Mouse (Mus musculus) MEL (cell line): ENCODE results near the gene Rcn1. TPM values are rescaled to one million over a fixed set of nuclear protein-coding genes. Genes with fewer than 3 reads are reported as not detected.

ENCODE experiments used
- DNase-seq: peaks from one replicate; pipeline ENCODE4 v3.0.0; 2011; ENCODE audit warnings: low read depth, low spot score
- H3K27ac ChIP-seq: 2 replicates; pipeline ENCODE4 v1.5.1; 2012; ENCODE audit warnings: low read depth, mild to moderate bottlenecking, control low read depth, low read length, moderate library complexity; ENCODE audit not compliant: control insufficient read depth
- H3K27me3 ChIP-seq, 2 experiments: fragments of 150-350 bp in 1 of 2; sonication (generic) in 1 of 2; 2 replicates each; pipeline ENCODE4 v1.6.1; 2012; ENCODE audit warnings: low read length in 2 of 2, mild to moderate bottlenecking in 2 of 2, improper control_type of control experiment in 1 of 2, moderate library complexity in 1 of 2; ENCODE audit not compliant: insufficient read depth in 2 of 2, control insufficient read depth in 1 of 2
- H3K36me3 ChIP-seq, 2 experiments: 2 replicates each; pipeline ENCODE4 v1.6.1; 2012 to 2014; ENCODE audit warnings: low read length in 2 of 2, improper control_type of control experiment in 1 of 2, inconsistent platforms in 1 of 2, mild to moderate bottlenecking in 1 of 2; ENCODE audit not compliant: insufficient read depth in 2 of 2, control insufficient read depth in 1 of 2
- H3K4me1 ChIP-seq, 2 experiments: fragments of 150-350 bp in 1 of 2; sonication (generic) in 1 of 2; 2 replicates each; pipeline ENCODE4 v1.6.1; 2012; ENCODE audit warnings: low read length in 2 of 2, improper control_type of control experiment in 1 of 2, mild to moderate bottlenecking in 1 of 2; ENCODE audit not compliant: insufficient read depth in 2 of 2, control insufficient read depth in 1 of 2
- H3K4me3 ChIP-seq, 2 experiments: fragments of 150-350 bp in 1 of 2; sonication (generic) in 1 of 2; 2 replicates each; pipeline ENCODE4 v1.5.1; 2012; ENCODE audit warnings: low read depth in 2 of 2, low read length in 2 of 2, mild to moderate bottlenecking in 2 of 2, moderate library complexity in 2 of 2, control low read depth in 1 of 2, improper control_type of control experiment in 1 of 2; ENCODE audit not compliant: control insufficient read depth in 1 of 2, insufficient read depth in 1 of 2
- H3K79me2 ChIP-seq: 2 replicates; pipeline ENCODE4 v1.6.1; 2012; ENCODE audit warnings: mild to moderate bottlenecking, low read length, moderate library complexity; ENCODE audit not compliant: control insufficient read depth, poor library complexity, insufficient read depth
- H3K9ac ChIP-seq: 2 replicates; pipeline ENCODE4 v1.6.1; 2012; ENCODE audit warnings: low read depth, mild to moderate bottlenecking, control low read depth, low read length, moderate library complexity; ENCODE audit not compliant: control insufficient read depth, poor library complexity, severe bottlenecking
- H3K9me3 ChIP-seq: fragments of 150-350 bp; sonication (generic); replicated peaks from 2 replicates; pipeline ENCODE4 v1.6.1; 2012; ENCODE audit warnings: mild to moderate bottlenecking, low read length, improper control_type of control experiment, moderate library complexity; ENCODE audit not compliant: insufficient read depth
- CHD2 ChIP-seq: IDR thresholded peaks from 2 replicates; pipeline ENCODE4 v1.6.1; 2011; ENCODE audit warnings: low read length, improper control_type of control experiment
- CTCF ChIP-seq, 3 experiments: IDR thresholded peaks in 2 of 3; conservative IDR thresholded peaks in 1 of 3; 2 replicates each; pipeline ENCODE4 v1.5.1; 2011 to 2012; ENCODE audit warnings: low read length in 3 of 3, low read depth in 2 of 3, mild to moderate bottlenecking in 2 of 3, improper control_type of control experiment in 1 of 3, inconsistent platforms in 1 of 3, mixed read lengths in 1 of 3, moderate library complexity in 1 of 3; ENCODE audit not compliant: control insufficient read depth in 1 of 3, insufficient read depth in 1 of 3, poor library complexity in 1 of 3, severe bottlenecking in 1 of 3
- ETS1 ChIP-seq: IDR thresholded peaks from 2 replicates; pipeline ENCODE4 v1.6.1; 2012; ENCODE audit warnings: low read depth, mild to moderate bottlenecking, inconsistent platforms, low read length, improper control_type of control experiment, moderate library complexity
- GABPA ChIP-seq: IDR thresholded peaks from 2 replicates; pipeline ENCODE4 v1.6.1; 2012; ENCODE audit warnings: low read depth, mild to moderate bottlenecking, inconsistent platforms, low read length, improper control_type of control experiment, moderate library complexity
- KAT2A ChIP-seq: conservative IDR thresholded peaks from 2 replicates; pipeline ENCODE4 v1.6.1; 2012; ENCODE audit warnings: low read depth, low read length, improper control_type of control experiment, inconsistent platforms
- MAX ChIP-seq: IDR thresholded peaks from 2 replicates; pipeline ENCODE4 v1.6.1; 2011; ENCODE audit warnings: low read length, improper control_type of control experiment
- MEF2A ChIP-seq: IDR thresholded peaks from 2 replicates; pipeline ENCODE4 v1.6.1; 2014; ENCODE audit warnings: low read depth, mild to moderate bottlenecking, inconsistent platforms, low read length, improper control_type of control experiment; ENCODE audit not compliant: poor library complexity, insufficient replicate concordance, severe bottlenecking; ENCODE audit errors: extremely low read depth
- MYB ChIP-seq: IDR thresholded peaks from 2 replicates; pipeline ENCODE4 v1.6.1; 2011; ENCODE audit warnings: mild to moderate bottlenecking, low read depth, low read length, improper control_type of control experiment
- MYC ChIP-seq: IDR thresholded peaks from 2 replicates; pipeline ENCODE4 v1.6.1; 2011; ENCODE audit warnings: low read depth, mild to moderate bottlenecking, low read length, improper control_type of control experiment, moderate library complexity
- NELFE ChIP-seq: IDR thresholded peaks from 2 replicates; pipeline ENCODE4 v1.6.1; 2011; ENCODE audit warnings: low read depth, low read length, improper control_type of control experiment
- POLR2A ChIP-seq, 2 experiments: IDR thresholded peaks; 2 replicates each; pipeline ENCODE4 v1.6.1; 2011 to 2012; ENCODE audit warnings: low read length in 2 of 2, mild to moderate bottlenecking in 2 of 2, control low read depth in 1 of 2, improper control_type of control experiment in 1 of 2, low read depth in 1 of 2, moderate library complexity in 1 of 2; ENCODE audit not compliant: control insufficient read depth in 1 of 2, insufficient read depth in 1 of 2, poor library complexity in 1 of 2
- RAD21 ChIP-seq: IDR thresholded peaks from 2 replicates; pipeline ENCODE4 v1.6.1; 2011; ENCODE audit warnings: mild to moderate bottlenecking, low read depth, low read length, improper control_type of control experiment
- SMC3 ChIP-seq: IDR thresholded peaks from 2 replicates; pipeline ENCODE4 v1.6.1; 2011; ENCODE audit warnings: low read depth, low read length, improper control_type of control experiment
- TBP ChIP-seq: IDR thresholded peaks from 2 replicates; pipeline ENCODE4 v1.8.0; 2011; ENCODE audit warnings: low read depth, low read length, improper control_type of control experiment
- UBTF ChIP-seq: IDR thresholded peaks from 2 replicates; pipeline ENCODE4 v1.6.1; 2012; ENCODE audit warnings: low read depth, mild to moderate bottlenecking, inconsistent platforms, low read length, improper control_type of control experiment, moderate library complexity, borderline replicate concordance; ENCODE audit not compliant: insufficient read depth
- USF1 ChIP-seq: IDR thresholded peaks from 2 replicates; pipeline ENCODE4 v1.6.1; 2014; ENCODE audit warnings: low read depth, mild to moderate bottlenecking, inconsistent platforms, low read length, improper control_type of control experiment, moderate library complexity
- USF2 ChIP-seq, 2 experiments: IDR thresholded peaks; 2 replicates each; pipeline ENCODE4 v1.6.1; 2011 to 2012; ENCODE audit warnings: improper control_type of control experiment in 2 of 2, low read length in 2 of 2, borderline replicate concordance in 1 of 2, inconsistent platforms in 1 of 2, low read depth in 1 of 2, mild to moderate bottlenecking in 1 of 2; ENCODE audit not compliant: insufficient read depth in 1 of 2
- ZC3H11A ChIP-seq: IDR thresholded peaks from 2 replicates; pipeline ENCODE4 v1.6.1; 2012; ENCODE audit warnings: low read depth, mild to moderate bottlenecking, inconsistent platforms, low read length, improper control_type of control experiment
- ZNF384 ChIP-seq: IDR thresholded peaks from 2 replicates; pipeline ENCODE4 v1.6.1; 2012; ENCODE audit warnings: low read depth, mild to moderate bottlenecking, inconsistent platforms, low read length, improper control_type of control experiment
- polyA plus RNA-seq, 2 experiments: library from polyadenylated mRNA; stranded (reverse) in 1 of 2; unstranded in 1 of 2; fragments of >175 nt in 1 of 2; fragments of >200 nt in 1 of 2; gene quantifications; 2 replicates each; pipeline versions ENCODE4 v1.2.1 to v1.2.4; 2012; ENCODE audit warnings: low replicate concordance in 2 of 2, low read depth in 1 of 2; ENCODE audit not compliant: insufficient read length in 2 of 2, insufficient read depth in 1 of 2, missing spikeins in 1 of 2
- total RNA-seq: library from RNA; depleted of rRNA; stranded (reverse); fragments of 300-350 nt; gene quantifications from 2 replicates; pipeline ENCODE4 v1.2.3, GENCODE M21; 2012

Gene Rcn1
- total and polyA plus RNA-seq, 3 experiments, result 45.7 to 51.0 TPM; not detected in 1

DNA sequence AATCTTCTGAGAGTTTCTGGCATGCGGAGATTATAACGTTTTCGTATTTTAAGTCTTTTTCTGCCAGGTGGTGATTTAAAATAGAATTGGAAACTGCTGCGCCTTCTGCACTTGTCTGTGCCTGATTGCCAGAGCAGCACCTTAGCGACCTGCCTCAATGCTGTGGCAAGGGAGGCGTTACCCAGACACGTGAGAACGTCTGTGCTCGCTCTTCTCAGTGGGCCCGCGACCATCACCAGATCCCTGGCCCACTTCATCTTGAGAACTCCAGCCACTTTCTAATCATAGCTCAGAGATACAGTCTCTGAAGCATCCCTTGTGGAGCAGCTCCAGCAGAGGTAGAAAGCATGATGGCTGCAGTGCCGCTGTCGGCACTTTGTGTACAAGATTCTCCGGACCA lies 28.4 kb downstream of the Rcn1 start:
- Histone ChIP-seq H3K79me2 (no peaks in the 10 kb centered on the region), H3K9ac (no peak overlapping the region), H3K27ac (no peak overlapping the region), H3K9me3 (no peaks in the 10 kb centered on the region), H3K36me3 (no peaks in the 10 kb centered on the region), H3K4me1 (no peaks in the 10 kb centered on the region), H3K27me3 (peaks cover 4 to 8% of the 10 kb centered on the region in 2 experiments; a peak in 3 of 4 replicates), H3K4me3 (no peak overlapping the region)
- no peak for DNase-seq
- TF ChIP-seq POLR2A (IDR thresholded peaks at IDR 0.05; ENCODE audit: control insufficient read depth in 1 of 2, insufficient read depth in 1 of 2, low read depth in 1 of 2, low read length in 2 of 2, poor library complexity in 1 of 2) (no peak), GABPA (no peak)

DNA sequence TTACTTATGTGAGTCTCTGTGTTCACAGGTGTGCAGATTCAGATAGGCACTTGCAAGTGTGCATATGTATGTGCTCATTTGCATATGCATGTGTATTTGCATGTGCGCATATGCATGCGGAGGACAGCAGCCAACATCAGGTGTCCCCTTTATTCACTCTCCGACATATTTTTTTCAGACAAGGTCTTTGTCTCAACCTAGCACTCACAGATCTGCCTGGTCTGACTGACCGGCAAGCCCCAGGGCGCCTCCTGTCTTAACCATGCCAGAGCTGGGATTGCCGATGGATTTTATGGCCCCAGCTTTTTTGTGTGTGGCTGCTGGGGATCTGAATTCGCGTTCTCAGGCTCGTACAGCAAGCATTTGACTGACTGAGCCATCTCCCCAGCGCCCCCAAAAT lies 28.9 kb downstream of the Rcn1 start:
- DNase-seq, result no peak
- TF ChIP-seq USF2 (IDR thresholded peaks at IDR 0.05; ENCODE audit: borderline replicate concordance in 1 of 2, insufficient read depth in 1 of 2, low read depth in 1 of 2, low read length in 2 of 2), result no peak
- TF ChIP-seq RAD21, result no peak
- TF ChIP-seq ZNF384, result no peak
- TF ChIP-seq TBP, result no peak
- no peak for TF ChIP-seq USF1
- TF ChIP-seq ETS1, result no peak
- TF ChIP-seq MYC, result no peak
- TF ChIP-seq UBTF, result no peak
- TF ChIP-seq MAX, result no peak
- no peak for TF ChIP-seq NELFE
- TF ChIP-seq, all 39 proteins: peak for 0
- Histone ChIP-seq H3K9me3 (no peaks in the 10 kb centered on the region), H3K4me3 (no peak overlapping the region), H3K27me3 (peaks cover 4 to 10% of the 10 kb centered on the region in 2 experiments), H3K36me3 (no peaks in the 10 kb centered on the region), H3K9ac (no peak overlapping the region), H3K79me2 (no peaks in the 10 kb centered on the region), H3K27ac (no peak overlapping the region), H3K4me1 (no peaks in the 10 kb centered on the region)

GRCm38 (mm10) chr2:105367623-105368022 lies 31.5 kb downstream of the Rcn1 start:
- Histone ChIP-seq H3K4me1 (no peaks in the 10 kb centered on the region), H3K27me3 (peaks cover 4 to 7% of the 10 kb centered on the region in 2 experiments), H3K4me3 (no peak overlapping the region), H3K79me2 (no peaks in the 10 kb centered on the region), H3K27ac (no peak overlapping the region), H3K36me3 (no peaks in the 10 kb centered on the region), H3K9ac (no peak overlapping the region), H3K9me3 (no peaks in the 10 kb centered on the region)
- DNase-seq, result no peak
- TF ChIP-seq RAD21 (peak; percentile 52), KAT2A (no peak), CHD2 (no peak), SMC3 (0 out of 2 replicates have a peak, but pooled peaks have one; percentile 28), MEF2A (no peak), MAX (no peak), CTCF (IDR thresholded peaks at IDR 0.05 in 2 of 3, conservative IDR thresholded peaks at IDR 0.05 in 1 of 3; ENCODE audit: control insufficient read depth in 1 of 3, insufficient read depth in 1 of 3, low read depth in 2 of 3, low read length in 3 of 3, poor library complexity in 1 of 3, severe bottlenecking in 1 of 3) (peak; percentile 35 to 53 (median 52)), ZC3H11A (peak; percentile 39; the same call in 1 of the 2 replicates), ETS1 (no peak), MYB (no peak)
